Mouse (Mus musculus) liver, postnatal 0 days (tissue): ENCODE data around the gene Gm9857. TPM values are rescaled to one million over a fixed set of nuclear protein-coding genes. Genes with fewer than 3 reads are reported as not detected.

Source experiments
- ATAC-seq: fragments of 200-750 bp; cut with Nextera tagmentation; 2 replicates; pipeline ENCODE4 v1.8.0; 2017; ENCODE audit warnings: mild to moderate bottlenecking, moderate library complexity
- DNase-seq: peaks from one replicate; pipeline ENCODE4 v3.0.0-alpha.2; 2016
- H3K27ac ChIP-seq: fragments of 300-500 bp; sonication (generic); 2 replicates; pipeline ENCODE4 v1.5.1; 2014; ENCODE audit warnings: antibody characterized with exemption, moderate library complexity, mild to moderate bottlenecking, low read depth
- H3K27me3 ChIP-seq: fragments of 300-500 bp; sonication (generic); 2 replicates; pipeline ENCODE4 v1.6.1; 2014; ENCODE audit warnings: low read length, control low read depth, mixed read lengths; ENCODE audit not compliant: insufficient read depth
- H3K36me3 ChIP-seq: fragments of 300-500 bp; sonication (generic); replicated peaks from 2 replicates; pipeline ENCODE4 v1.6.1; 2014; ENCODE audit warnings: mild to moderate bottlenecking, control low read depth, low read length, moderate library complexity, mixed read lengths; ENCODE audit not compliant: insufficient read depth
- H3K4me1 ChIP-seq: fragments of 300-500 bp; sonication (generic); 2 replicates; pipeline ENCODE4 v1.6.1; 2014; ENCODE audit warnings: antibody characterized with exemption, mild to moderate bottlenecking, control low read depth; ENCODE audit not compliant: insufficient read depth
- H3K4me2 ChIP-seq: fragments of 300-500 bp; sonication (generic); 2 replicates; pipeline ENCODE4 v1.6.1; 2014; ENCODE audit warnings: low read depth, mild to moderate bottlenecking, low read length, moderate library complexity, mixed read lengths
- H3K4me3 ChIP-seq: fragments of 300-500 bp; sonication (generic); 2 replicates; pipeline ENCODE4 v1.5.1; 2014; ENCODE audit warnings: low read depth, low read length
- H3K9ac ChIP-seq: fragments of 300-500 bp; sonication (generic); replicated peaks from 2 replicates; pipeline ENCODE4 v1.6.1; 2014; ENCODE audit warnings: mild to moderate bottlenecking, moderate library complexity
- H3K9me3 ChIP-seq: fragments of 300-500 bp; sonication (generic); 2 replicates; pipeline ENCODE4 v1.6.1; 2016; ENCODE audit warnings: mild to moderate bottlenecking, control low read depth, low read length, mixed read lengths
- CTCF ChIP-seq: sonication (generic); IDR thresholded peaks from 2 replicates; pipeline ENCODE4 v1.5.1; 2016; ENCODE audit warnings: antibody characterized with exemption, low read depth
- EP300 ChIP-seq: IDR thresholded peaks from 2 replicates; pipeline ENCODE4 v1.6.1; 2016; ENCODE audit warnings: antibody characterized with exemption, low read depth, mild to moderate bottlenecking
- WGBS: fragments of 180-500 bp; shearing (Covaris S2); extraction: QIAGEN DNeasy Blood & Tissue Kit; methylation state at CpG from one replicate; pipeline ENCODE4 v1.1.7; 2014; ENCODE audit not compliant: insufficient replicate concordance; 5-methylcytosine and 5-hydroxymethylcytosine counted together
- polyA plus RNA-seq: library from polyadenylated mRNA; unstranded; fragments of >200 nt; fragmentation: Nextera tagmentation; extraction: Ambion mirVana; gene quantifications from 2 replicates; pipeline ENCODE4 v1.2.1, GENCODE M21; 2015

The Gm9857 gene
- not detected in 2 replicates for polyA plus RNA-seq

GRCm38 (mm10) chr3:108940001-108940633 lies at the start of gene Gm9857:
Gene Gm9857, minus strand, starts transcription at chr3:108940445.
- Histone ChIP-seq H3K9me3 (no peaks in the 10 kb centered on the region), H3K4me1 (no peaks in the 10 kb centered on the region; the same call in 1 of the 2 replicates), H3K27ac (no peak within 1 kb of the TSS), H3K4me3 (no peak within 1 kb of the TSS), H3K27me3 (no peaks in the 10 kb centered on the region), H3K9ac (no peak within 1 kb of the TSS), H3K4me2 (peak within 1 kb of the TSS; percentile 18; the same call in 1 of the 2 replicates), H3K36me3 (no peaks in the 10 kb centered on the region)
- no peak for ATAC-seq
- WGBS: 58% methylated on average over 42 of the region's 59 CpGs
- DNase-seq: no peak
- TF ChIP-seq EP300 (no peak), CTCF (no peak)

- WGBS: 71% methylated on average over 12 of the region's 12 CpGs
- no peak for TF ChIP-seq EP300
- no peak for TF ChIP-seq CTCF
- no peak overlapping the region for H3K9ac ChIP-seq
- no peak overlapping the region for H3K4me2 ChIP-seq
- ATAC-seq (no peak), DNase-seq (no peak)
- no peaks in the 10 kb centered on the region for H3K27me3 ChIP-seq
- H3K4me3 ChIP-seq: no peak overlapping the region
- no peak overlapping the region for H3K27ac ChIP-seq
- H3K36me3 ChIP-seq: no peaks in the 10 kb centered on the region
- no peaks in the 10 kb centered on the region for H3K9me3 ChIP-seq
- H3K4me1 ChIP-seq: no peaks in the 10 kb centered on the region
Observed at GRCm38 (mm10) chr3:108987009-108987659, 46.9 kb upstream of the Gm9857 start.

- TF ChIP-seq CTCF (no peak), EP300 (no peak)
- Histone ChIP-seq H3K4me3 (no peak overlapping the region), H3K4me1 (no peaks in the 10 kb centered on the region), H3K4me2 (no peak overlapping the region), H3K36me3 (no peaks in the 10 kb centered on the region), H3K9ac (no peak overlapping the region), H3K9me3 (no peaks in the 10 kb centered on the region), H3K27ac (no peak overlapping the region), H3K27me3 (no peaks in the 10 kb centered on the region)
- DNase-seq: no peak
- ATAC-seq: no peak
- 53% methylated on average over 1 of the region's 1 CpGs for WGBS
Observed at GRCm38 (mm10) chr3:108986534-108986933, 46.3 kb upstream of the Gm9857 start.

- H3K4me2 ChIP-seq: no peak overlapping the region
- ATAC-seq (no peak), DNase-seq (no peak)
- H3K36me3 ChIP-seq: 0 out of 2 replicates have a peak, but pooled peaks cover 4% of the 10 kb centered on the region
- no peak overlapping the region for H3K9ac ChIP-seq
- no peak overlapping the region for H3K4me3 ChIP-seq
- 33% methylated on average over 5 of the region's 5 CpGs for WGBS
- no peaks in the 10 kb centered on the region for H3K9me3 ChIP-seq
- no peaks in the 10 kb centered on the region for H3K27me3 ChIP-seq
- TF ChIP-seq CTCF: no peak
- no peak for TF ChIP-seq EP300
- no peaks in the 10 kb centered on the region for H3K4me1 ChIP-seq
- H3K27ac ChIP-seq: no peak overlapping the region
Observed at GRCm38 (mm10) chr3:108983989-108984388, 43.7 kb upstream of the Gm9857 start.

- Histone ChIP-seq H3K27me3 (no peaks in the 10 kb centered on the region), H3K4me3 (no peak overlapping the region), H3K9ac (no peak overlapping the region), H3K36me3 (0 out of 2 replicates have a peak, but pooled peaks cover 4% of the 10 kb centered on the region), H3K4me1 (no peaks in the 10 kb centered on the region), H3K4me2 (no peak overlapping the region), H3K27ac (no peak overlapping the region), H3K9me3 (no peaks in the 10 kb centered on the region)
- no peak for DNase-seq
- TF ChIP-seq CTCF (no peak), EP300 (no peak)
- WGBS: 49% methylated on average over 6 of the region's 6 CpGs
- ATAC-seq: no peak
Observed at GRCm38 (mm10) chr3:108981946-108982345, 41.7 kb upstream of the Gm9857 start.

GRCm38 (mm10) chr3:108977340-108978030 lies 37.2 kb upstream of the Gm9857 start:
- Histone ChIP-seq H3K27me3 (no peaks in the 10 kb centered on the region), H3K4me3 (no peak overlapping the region), H3K27ac (no peak overlapping the region), H3K9me3 (no peaks in the 10 kb centered on the region), H3K36me3 (0 out of 2 replicates have a peak, but pooled peaks cover 4% of the 10 kb centered on the region), H3K9ac (no peak overlapping the region), H3K4me2 (no peak overlapping the region), H3K4me1 (no peaks in the 10 kb centered on the region)
- WGBS: 84% methylated on average over 13 of the region's 13 CpGs
- ATAC-seq (no peak), DNase-seq (no peak)
- TF ChIP-seq CTCF (peak; percentile 66), EP300 (no peak)
